Mouse (Mus musculus): ENCODE data around the gene Enc1. TPM values are rescaled to one million over a fixed set of nuclear protein-coding genes. Genes with fewer than 3 reads are reported as not detected.

Gene Enc1
- total RNA-seq, 2 experiments from 2014 or later = 1.6 to 1.8 TPM

GRCm38 (mm10) chr13:97291354-97291753 lies 50.4 kb downstream of the Enc1 start:
- no peak for DNase-seq

- DNase-seq = no peak
Measured at GRCm38 (mm10) chr13:97292026-97292425, 51.1 kb downstream of the Enc1 start.

GRCm38 (mm10) chr13:97292451-97293245 lies 51.7 kb downstream of the Enc1 start:
- no peak for DNase-seq

GRCm38 (mm10) chr13:97295101-97295852 lies 54.4 kb downstream of the Enc1 start:
- peak; percentile 45 for DNase-seq

- DNase-seq = no peak
Measured at GRCm38 (mm10) chr13:97295853-97296219, 54.9 kb downstream of the Enc1 start.

- DNase-seq = no peak
Measured at GRCm38 (mm10) chr13:97296281-97296680, 55.4 kb downstream of the Enc1 start.

- DNase-seq = no peak
Measured at GRCm38 (mm10) chr13:97296757-97297156, 55.9 kb downstream of the Enc1 start.

GRCm38 (mm10) chr13:97297418-97298050 lies 56.6 kb downstream of the Enc1 start:
- no peak for DNase-seq

- DNase-seq = no peak
Measured at GRCm38 (mm10) chr13:97298896-97299295, 58.0 kb downstream of the Enc1 start.

GRCm38 (mm10) chr13:97299877-97300873 lies 59.3 kb downstream of the Enc1 start:
- DNase-seq = no peak

Other genes with a start within 250 kb of the Enc1 start
- not detected for gene 1700029F12Rik, start 206.7 kb upstream of the Enc1 start, total RNA-seq (2021)
- not detected for gene Fam169a, start 173.8 kb upstream of the Enc1 start, total RNA-seq (2021)
- gene Gm6169, start 141.9 kb upstream of the Enc1 start, total RNA-seq (2021) = 1 to 10 TPM in 1 of 2 experiments, not detected in 1; 7.6 TPM
- 10 to 100 TPM; 42.7 to 48.2 TPM for gene Gfm2, start 103.2 kb upstream of the Enc1 start, total RNA-seq (2021)
- gene Nsa2, start 103.2 kb upstream of the Enc1 start, total RNA-seq (2021) = 10 to 100 TPM; 45.0 to 47.4 TPM
- gene Hexb, start 42.7 kb upstream of the Enc1 start, total RNA-seq (2021) = 1 to 10 TPM; 8.0 to 8.2 TPM